Mouse (Mus musculus) C2C12 (cell line): ENCODE measurements around the gene Mrpl50.

Experiments
- CTCF ChIP-seq: IDR thresholded peaks from one replicate; pipeline ENCODE4 v1.5.1; 2011; ENCODE audit not compliant: control insufficient read depth, insufficient read depth, insufficient read length
- MYOG ChIP-seq: IDR thresholded peaks from one replicate; pipeline ENCODE4 v1.6.1; 2011; ENCODE audit not compliant: control insufficient read depth, insufficient read length; ENCODE audit errors: extremely low read depth

- TF ChIP-seq CTCF (no peak), MYOG (no peak)
Observed at GRCm38 (mm10) chr4:49480104-49480760, 40.7 kb downstream of the Mrpl50 start.
